Mouse (Mus musculus) skeletal muscle tissue, postnatal 0 days (tissue): ENCODE results near the gene Prelid3b. TPM values are rescaled to one million over a fixed set of nuclear protein-coding genes. Genes with fewer than 3 reads are reported as not detected.

Experiments
- polyA plus RNA-seq: library from polyadenylated mRNA; unstranded; fragments of >200 nt; fragmentation: Nextera tagmentation; extraction: Ambion mirVana; gene quantifications from 2 replicates; pipeline ENCODE4 v1.2.1, GENCODE M21; 2015

Gene Prelid3b
- 144 TPM in 2 replicates for polyA plus RNA-seq

DNA sequence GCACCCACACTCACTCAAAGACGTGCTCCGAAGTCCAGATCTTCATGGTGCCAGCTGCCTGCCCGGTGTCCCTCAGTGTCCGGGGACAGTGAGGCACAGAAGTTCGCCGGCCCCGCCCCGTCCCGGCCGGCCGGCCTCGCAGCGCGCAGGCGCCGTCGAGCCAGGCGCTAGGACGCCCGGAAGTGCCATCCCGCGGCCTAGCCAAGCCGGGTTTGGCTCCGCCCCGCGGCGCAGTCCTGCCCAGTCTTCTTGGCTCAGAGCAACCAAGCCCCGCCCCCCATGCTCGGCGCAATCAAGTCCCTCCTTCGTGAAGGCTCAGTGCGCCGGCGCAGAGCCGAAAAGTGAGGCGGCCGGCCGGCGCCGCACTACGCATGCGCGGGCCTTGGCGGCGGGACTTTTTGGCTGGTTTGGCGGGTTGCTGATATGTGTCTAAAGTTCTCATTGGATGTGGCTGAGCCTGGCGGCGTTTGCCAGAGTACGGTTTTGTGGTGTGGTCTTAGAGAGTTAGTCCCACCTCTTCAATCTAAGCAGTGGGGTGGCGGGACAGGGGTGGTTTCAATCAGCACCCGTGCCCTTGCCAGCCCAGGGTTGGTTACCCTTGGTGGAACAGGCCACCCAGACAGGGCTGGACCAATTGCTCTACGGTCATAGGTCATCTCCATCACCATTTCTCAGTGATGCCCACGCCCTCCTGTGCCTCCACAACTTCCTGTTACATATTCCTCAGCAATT, at the start of gene Prelid3b:
TSS of gene Prelid3b (minus strand) at position 264 of the 732 bp plus-strand sequence.

DNA sequence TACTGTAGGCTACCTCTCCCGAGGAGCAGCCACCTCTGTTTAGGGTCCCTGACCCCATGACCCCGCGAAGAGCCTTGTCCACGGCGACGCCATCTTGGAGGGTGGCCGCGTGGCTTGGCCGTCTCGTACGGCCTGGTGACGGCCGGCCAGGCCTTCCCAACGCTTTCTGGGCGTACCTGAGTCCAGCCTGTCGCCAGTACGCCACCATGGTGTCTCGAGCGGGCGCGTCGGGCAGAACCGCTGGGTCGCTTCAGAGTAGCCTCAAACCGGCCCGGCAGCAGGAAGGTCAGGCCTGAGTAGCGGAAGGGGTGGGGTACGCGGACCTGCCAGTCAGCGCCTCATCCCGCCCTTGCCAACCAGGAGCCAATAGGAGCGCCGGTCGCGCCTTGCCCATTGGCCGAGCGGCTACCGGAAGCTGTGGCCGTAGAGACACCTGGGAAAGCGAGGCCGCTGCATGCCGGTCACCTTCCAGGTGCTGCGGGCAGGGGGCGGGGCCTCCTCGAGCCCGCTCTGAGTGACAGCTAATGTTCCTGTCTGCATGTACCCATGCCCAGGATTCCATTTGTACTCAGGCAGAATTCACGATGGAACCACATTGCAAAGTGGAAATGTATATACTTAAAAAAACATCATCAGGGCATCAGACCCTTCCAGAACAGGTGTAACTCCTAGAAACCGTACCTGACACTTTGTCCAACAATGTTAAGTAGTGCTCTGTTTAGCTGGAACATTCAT, 8.9 kb downstream of the Prelid3b start, which contains the start of gene Atp5e:
TSS of gene Atp5e (minus strand) at position 317 of the 735 bp plus-strand sequence.

DNA sequence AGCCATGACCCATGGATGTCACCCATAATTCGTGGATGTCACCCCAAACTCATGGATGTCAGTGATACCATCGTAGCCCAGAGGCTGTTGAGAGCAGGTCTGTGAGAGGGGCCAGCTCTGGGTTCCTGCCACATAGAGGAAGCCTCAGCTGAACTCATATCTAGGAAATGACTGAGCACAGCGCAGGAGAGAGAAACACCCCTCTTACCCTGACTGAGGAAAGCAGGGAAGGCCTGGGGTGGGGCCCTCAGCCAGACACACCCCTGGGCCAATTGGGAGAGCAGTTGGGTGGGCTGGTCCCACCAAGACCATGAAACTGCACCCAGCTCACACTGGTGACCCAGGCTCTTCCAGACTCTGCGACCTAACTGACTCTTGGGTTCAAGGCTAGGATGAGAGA, 22.5 kb downstream of the Prelid3b start, which contains the start of gene Tubb1:
TSS of gene Tubb1 (plus strand) at position 343 of the 400 bp plus-strand sequence.

DNA sequence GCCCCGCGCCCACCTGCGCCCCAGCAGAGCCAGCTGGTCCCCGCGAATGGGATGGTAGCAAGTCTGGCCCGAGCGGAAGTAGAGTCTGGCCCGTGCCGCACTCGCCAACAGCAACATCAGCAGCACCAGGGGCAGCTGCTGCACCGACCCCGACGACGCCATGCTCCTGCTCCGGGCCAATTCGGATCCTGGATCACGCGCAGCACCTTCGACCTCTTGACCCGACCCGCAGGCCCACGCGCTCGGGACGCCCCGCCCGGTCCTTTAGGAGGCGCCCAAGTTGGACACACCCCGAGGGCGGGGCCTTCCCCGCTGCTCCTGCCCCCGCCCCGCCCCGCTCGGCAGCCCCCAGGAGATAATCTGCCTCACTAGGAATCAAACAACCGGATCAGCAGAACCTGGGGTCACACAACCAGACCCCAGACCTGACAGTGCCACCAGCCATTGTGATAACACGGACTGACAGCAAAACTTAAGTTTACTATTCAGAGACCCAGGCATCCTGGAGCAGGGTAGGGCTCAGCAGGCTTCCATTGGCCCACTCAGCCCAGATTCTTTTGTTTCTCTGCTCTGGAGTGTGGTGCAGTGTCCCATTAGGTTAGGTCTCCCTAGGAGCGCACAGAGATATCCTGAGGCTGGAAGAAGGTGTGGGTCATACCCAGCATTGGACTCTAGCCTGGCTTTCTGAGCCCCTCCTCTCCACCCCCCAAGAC, 34.0 kb downstream of the Prelid3b start, which contains the start of gene Ctsz:
TSS of gene Ctsz (minus strand) at position 303 of the 713 bp plus-strand sequence.

DNA sequence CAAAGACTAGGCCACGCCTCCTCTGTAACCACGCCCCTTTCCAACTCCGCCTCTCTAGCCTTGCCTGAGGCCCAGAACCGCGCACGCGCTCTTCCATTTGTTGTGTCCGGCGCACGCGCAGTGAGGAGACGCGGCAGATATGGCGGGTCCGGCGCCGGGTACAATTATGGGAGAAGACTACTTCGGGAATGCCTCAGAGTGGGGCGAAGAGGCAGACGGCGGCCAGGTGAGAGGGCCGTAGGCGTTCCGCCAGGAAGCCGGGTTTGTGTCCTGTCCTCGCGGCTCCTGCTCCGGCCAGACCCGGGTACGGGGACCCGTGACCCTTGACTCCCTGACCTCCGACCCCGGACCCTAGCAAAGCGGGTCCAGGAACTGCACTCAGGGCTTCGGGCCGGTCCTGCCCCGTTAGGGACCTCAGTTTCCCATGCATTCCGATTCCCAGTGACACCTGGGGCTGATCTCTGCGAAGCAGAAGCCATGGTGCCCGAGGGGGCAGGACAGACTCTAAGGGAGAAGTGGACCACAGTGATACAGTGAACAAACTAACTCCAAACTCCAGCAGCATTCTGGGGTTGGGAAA, 57.1 kb downstream of the Prelid3b start, which contains the start of gene Nelfcd:
TSS of gene Nelfcd (plus strand) at position 74 of the 580 bp plus-strand sequence.

Other genes starting within 250 kb of the Prelid3b start
- 2,825 and 2,899 TPM in 2 replicates for gene Gnas, start 188.8 kb downstream of the Prelid3b start, polyA plus RNA-seq
- 37.2 and 49.2 TPM in 2 replicates for gene Gm20721, start 126.4 kb downstream of the Prelid3b start, polyA plus RNA-seq
- 105 and 112 TPM in 2 replicates for gene Nelfcd, start 57.3 kb downstream of the Prelid3b start, polyA plus RNA-seq
- gene Ctsz, start 34.0 kb downstream of the Prelid3b start, polyA plus RNA-seq = 113 and 129 TPM in 2 replicates
- gene Tubb1, start 22.4 kb downstream of the Prelid3b start, polyA plus RNA-seq = 0.21 and 0.33 TPM in 2 replicates
- gene Atp5e, start 9.0 kb downstream of the Prelid3b start, polyA plus RNA-seq = 1,520 and 1,849 TPM in 2 replicates
- gene Zfp831, start 170.5 kb upstream of the Prelid3b start, polyA plus RNA-seq = not detected in 2 replicates